9 mouse cellular contexts compared by ENCODE assay signal in genomic region chr3:142708849-142709419, GRCm38 (mm10). TPM values are rescaled to one million over a fixed set of nuclear protein-coding genes. Genes with fewer than 3 reads are reported as not detected.
DNase-seq lines count a peak whose midpoint lies in the region; ATAC-seq and TF ChIP-seq lines count a peak whose summit lies in the region.
"Had no signal": no experiment of that assay in that cellular context is flagged by ENCODE, and none has a peak within 500 bp of the region (broad histone marks: within the 10 kb centered on the region; RNA-seq: fewer than 3 reads in every experiment).

No protein-coding gene starts in this region.

- WGBS in forebrain, embryonic 15.5 days, result 46% methylated on average over 13 of the region's 13 CpGs
- 48% methylated on average over 13 of the region's 13 CpGs for WGBS in hindbrain, postnatal 0 days

- H3K36me3 ChIP-seq in forebrain, embryonic 15.5 days, result no peaks in the 10 kb centered on the region
- H3K36me3 ChIP-seq in hindbrain, postnatal 0 days (ENCODE audit: insufficient read depth, low read length), result no peaks in the 10 kb centered on the region

- no peak overlapping the region for H3K27ac ChIP-seq in forebrain, embryonic 15.5 days (replicated peaks)
- H3K27ac ChIP-seq in hindbrain, postnatal 0 days, result no peak overlapping the region
- H3K27ac ChIP-seq: macrophage had no signal

- no peak overlapping the region for H3K4me3 ChIP-seq in forebrain, embryonic 15.5 days
- no peak overlapping the region for H3K4me3 ChIP-seq in hindbrain, postnatal 0 days (ENCODE audit: low read length)

- no peak overlapping the region for H3K4me2 ChIP-seq in forebrain, embryonic 15.5 days (replicated peaks)
- no peak overlapping the region for H3K4me2 ChIP-seq in hindbrain, postnatal 0 days (ENCODE audit: low read depth, low read length)

- ATAC-seq in forebrain, embryonic 15.5 days (replicated peaks), result peak; percentile 59; the same call in 1 of the 2 replicates
- ATAC-seq in hindbrain, postnatal 0 days, result peak; percentile 55

- no peaks in the 10 kb centered on the region for H3K4me1 ChIP-seq in forebrain, embryonic 15.5 days
- H3K4me1 ChIP-seq in hindbrain, postnatal 0 days (ENCODE audit: insufficient read depth, low read length), result no peaks in the 10 kb centered on the region

- H3K9ac ChIP-seq in forebrain, embryonic 15.5 days (replicated peaks), result no peak overlapping the region
- H3K9ac ChIP-seq in hindbrain, postnatal 0 days (replicated peaks; ENCODE audit: low read length), result no peak overlapping the region

- peak; percentile 93 for DNase-seq in heart, adult 11 months
- DNase-seq in heart, postnatal 25 days (ENCODE audit: low spot score), result no peak
- peak; percentile 55 for DNase-seq in cerebellum, adult 11 months
- DNase-seq in hindbrain, postnatal 0 days (ENCODE audit: low spot score), result peak; percentile 87
- DNase-seq in layer of hippocampus, postnatal 36 days, result peak; percentile 35 to 51
- peak; percentile 89 for DNase-seq in lung, postnatal 36 days
- peak; percentile 75 to 87 for DNase-seq in right cerebral cortex, postnatal 10 days (ENCODE audit: low spot score in 2 of 2)

- H3K27me3 ChIP-seq in forebrain, embryonic 15.5 days, result no peaks in the 10 kb centered on the region
- H3K27me3 ChIP-seq in hindbrain, postnatal 0 days (ENCODE audit: insufficient read depth, low read length), result no peaks in the 10 kb centered on the region

- intact Hi-C loops in heart, postnatal 25 days (cut with DNase I), result loop anchor here (1.0 to 10.0 kb wide), 3 partner anchors 69 to 217 kb away; partner anchors contain the start of genes Gbp3 and Gbp5

- peak; percentile 89 for TF ChIP-seq CTCF in hindbrain, postnatal 0 days (IDR thresholded peaks at IDR 0.05; ENCODE audit: low read depth)

- H3K9me3 ChIP-seq in forebrain, embryonic 15.5 days, result no peaks in the 10 kb centered on the region
- 0 out of 2 replicates have a peak, but pooled peaks cover 4% of the 10 kb centered on the region for H3K9me3 ChIP-seq in hindbrain, postnatal 0 days (ENCODE audit: low read length)

RNA-seq across cellular contexts. Expression of gene Kyat3, which starts 8.1 kb away (rescaled TPM):
- 10 to 100 TPM; 19.4 to 19.8 TPM for total RNA-seq in heart, postnatal 25 days (2021)
- polyA plus RNA-seq in forebrain, embryonic 15.5 days (2015; fragmentation: Nextera tagmentation; extraction: Ambion mirVana), result 5.2 and 5.3 TPM in 2 replicates
- total RNA-seq in hindbrain, postnatal 0 days (2014; rRNA removed), result 2.7 and 8.2 TPM in 2 replicates
- 8.3 and 9.8 TPM in 2 replicates for polyA plus RNA-seq in hindbrain, postnatal 0 days (2015; fragmentation: Nextera tagmentation; extraction: Ambion mirVana)
- total RNA-seq in layer of hippocampus, postnatal 36 days (2021), result 1 to 10 TPM; 4.5 to 5.3 TPM

RNA-seq across cellular contexts. Expression of gene Gtf2b, which starts 55.9 kb away (rescaled TPM):
- total RNA-seq in heart, postnatal 25 days (2021), result 10 to 100 TPM; 17.9 to 18.3 TPM
- 91.7 and 93.1 TPM in 2 replicates for polyA plus RNA-seq in forebrain, embryonic 15.5 days (2015; fragmentation: Nextera tagmentation; extraction: Ambion mirVana)
- total RNA-seq in hindbrain, postnatal 0 days (2014; rRNA removed), result 31.0 and 33.3 TPM in 2 replicates
- 57.5 and 62.3 TPM in 2 replicates for polyA plus RNA-seq in hindbrain, postnatal 0 days (2015; fragmentation: Nextera tagmentation; extraction: Ambion mirVana)
- total RNA-seq in layer of hippocampus, postnatal 36 days (2021), result 10 to 100 TPM; 41.1 to 42.9 TPM
